Mouse (Mus musculus): ENCODE results near the gene Hes1.

Gene Hes1

GRCm38 (mm10) chr16:30052839-30053511, 11.2 kb upstream of the Hes1 start:
- DNase-seq = peak; percentile 42

GRCm38 (mm10) chr16:30054541-30054940, 9.6 kb upstream of the Hes1 start:
- DNase-seq = no peak

- DNase-seq = no peak
Observed at GRCm38 (mm10) chr16:30055361-30055889, 8.8 kb upstream of the Hes1 start.

GRCm38 (mm10) chr16:30055927-30056326, 8.3 kb upstream of the Hes1 start:
- no peak for DNase-seq

GRCm38 (mm10) chr16:30056906-30057305, 7.3 kb upstream of the Hes1 start:
- peak; percentile 66 for DNase-seq

GRCm38 (mm10) chr16:30058974-30059717, 5.0 kb upstream of the Hes1 start:
- peak; percentile 81 for DNase-seq

GRCm38 (mm10) chr16:30060412-30060811, 3.8 kb upstream of the Hes1 start:
- DNase-seq = peak; percentile 88

GRCm38 (mm10) chr16:30062242-30063030, 1.7 kb upstream of the Hes1 start:
- peak; percentile 29 for DNase-seq

- DNase-seq = peak; percentile 89
Observed at GRCm38 (mm10) chr16:30063121-30063881, 883 bp upstream of the Hes1 start.

- DNase-seq = no peak
Observed at GRCm38 (mm10) chr16:30064613-30065012, 429 bp downstream of the Hes1 start.

- peak; percentile 99 for DNase-seq
Observed at GRCm38 (mm10) chr16:30065077-30065476, 893 bp downstream of the Hes1 start.

- DNase-seq = peak; percentile 44
Observed at GRCm38 (mm10) chr16:30065537-30066183, 1.5 kb downstream of the Hes1 start.

GRCm38 (mm10) chr16:30066184-30066851, 2.1 kb downstream of the Hes1 start:
- DNase-seq = peak; percentile 69

GRCm38 (mm10) chr16:30066852-30067301, 2.7 kb downstream of the Hes1 start:
- DNase-seq = peak; percentile 88

GRCm38 (mm10) chr16:30068041-30069020, 4.1 kb downstream of the Hes1 start:
- DNase-seq = peak; percentile 37

- DNase-seq = peak; percentile 64
Observed at GRCm38 (mm10) chr16:30069580-30069949, 5.4 kb downstream of the Hes1 start.

- peak; percentile 90 for DNase-seq
Observed at GRCm38 (mm10) chr16:30069950-30070770, 6.0 kb downstream of the Hes1 start.

- peak; percentile 77 for DNase-seq
Observed at GRCm38 (mm10) chr16:30070771-30071191, 6.6 kb downstream of the Hes1 start.

- no peak for DNase-seq
Observed at GRCm38 (mm10) chr16:30073317-30073716, 9.1 kb downstream of the Hes1 start.

Data from kidney, adult 9 months (tissue).